Comparison of ENCODE assay signal across 8 mouse cellular contexts in the genomic region with DNA sequence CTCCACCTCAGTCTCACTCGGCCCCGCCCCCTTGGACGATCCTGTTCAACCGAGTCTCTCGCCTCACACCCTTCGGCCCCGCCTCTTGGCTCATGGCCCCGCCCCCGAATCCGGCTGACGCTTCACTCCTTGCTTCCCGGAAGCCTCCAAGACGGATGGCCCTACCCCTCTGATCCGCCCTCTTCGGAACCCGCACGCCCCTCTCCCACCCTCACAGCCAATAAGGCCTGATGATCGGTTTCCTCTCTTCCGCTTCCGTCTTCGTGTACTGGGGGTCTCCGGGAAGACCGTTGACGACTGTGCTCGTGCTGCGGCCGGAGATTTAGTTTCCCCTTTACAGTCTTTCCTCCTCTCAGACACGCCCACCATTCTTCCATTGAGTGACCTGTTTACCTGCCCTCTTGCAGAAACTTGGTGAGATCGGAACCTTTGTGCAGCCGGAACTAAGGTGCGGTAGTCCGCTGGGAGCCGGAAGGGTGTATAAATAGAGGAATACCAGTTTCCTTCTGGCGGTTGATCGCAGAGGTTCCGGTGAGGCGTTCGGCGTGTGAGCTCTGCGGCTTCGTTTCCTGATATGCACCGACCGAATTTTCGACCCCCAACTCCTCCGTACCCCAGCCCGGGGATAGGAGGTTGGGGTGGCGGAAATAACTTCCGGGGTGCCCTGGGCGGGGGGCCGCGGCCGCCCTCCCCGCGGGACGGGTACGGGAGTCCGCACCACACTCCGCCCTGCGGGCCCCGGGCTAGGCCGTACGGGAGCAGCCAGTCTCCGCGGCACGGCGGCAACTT. TPM values are rescaled to one million over a fixed set of nuclear protein-coding genes. Genes with fewer than 3 reads are reported as not detected.
DNase-seq lines count a peak whose midpoint lies in the region; ATAC-seq lines count a peak whose summit lies in the region.

TSS of gene Mplkip (plus strand) at position 282 of the 789 bp plus-strand sequence.
TSS of gene Sugct (minus strand) at position 643 of the 789 bp plus-strand sequence.

- peak; percentile 97 for ATAC-seq in heart, embryonic 13.5 days (ENCODE audit: extremely low read depth, insufficient number of reproducible peaks, low FRiP score, low TSS enrichment)
- peak; percentile 97 for ATAC-seq in liver, embryonic 12.5 days
- peak; percentile 97 for ATAC-seq in stomach, embryonic 15.5 days (ENCODE audit: insufficient read depth, low FRiP score, low read depth)

- 1% methylated on average over 63 of the region's 66 CpGs for WGBS in heart, embryonic 13.5 days
- under 1% methylated on average over 66 of the region's 66 CpGs for WGBS in liver, embryonic 12.5 days (ENCODE audit: insufficient replicate concordance)
- WGBS in stomach, embryonic 15.5 days, result under 1% methylated on average over 66 of the region's 66 CpGs

- H3K4me2 ChIP-seq in heart, embryonic 13.5 days, result peak within 1 kb of the TSS; percentile 83
- peak within 1 kb of the TSS; percentile 88 for H3K4me2 ChIP-seq in liver, embryonic 12.5 days
- peak within 1 kb of the TSS; percentile 62 for H3K4me2 ChIP-seq in stomach, embryonic 15.5 days

- H3K9ac ChIP-seq in heart, embryonic 13.5 days, result peak within 1 kb of the TSS; percentile 96
- H3K9ac ChIP-seq in liver, embryonic 12.5 days, result peak within 1 kb of the TSS; percentile 95
- peak within 1 kb of the TSS; percentile 91 for H3K9ac ChIP-seq in stomach, embryonic 15.5 days

- no peaks in the 10 kb centered on the region for H3K36me3 ChIP-seq in heart, embryonic 13.5 days
- H3K36me3 ChIP-seq in liver, embryonic 12.5 days, result peaks cover 4% of the 10 kb centered on the region; the same call in 1 of the 2 replicates
- H3K36me3 ChIP-seq in stomach, embryonic 15.5 days, result no peaks in the 10 kb centered on the region

- H3K9me3 ChIP-seq in heart, embryonic 13.5 days, result no peaks in the 10 kb centered on the region
- no peaks in the 10 kb centered on the region for H3K9me3 ChIP-seq in liver, embryonic 12.5 days (replicated peaks)
- H3K9me3 ChIP-seq in stomach, embryonic 15.5 days, result no peaks in the 10 kb centered on the region

- H3K4me1 ChIP-seq in brown adipose tissue, adult 24 weeks (ENCODE audit: control insufficient read depth, insufficient read depth, insufficient read length, low read length), result no peaks in the 10 kb centered on the region
- peaks cover 15% of the 10 kb centered on the region for H3K4me1 ChIP-seq in heart, embryonic 13.5 days
- H3K4me1 ChIP-seq in liver, embryonic 12.5 days, result peaks cover 18% of the 10 kb centered on the region
- H3K4me1 ChIP-seq in stomach, embryonic 15.5 days, result peaks cover 3% of the 10 kb centered on the region; the same call in 1 of the 2 replicates

- H3K27me3 ChIP-seq in heart, embryonic 13.5 days (replicated peaks), result no peaks in the 10 kb centered on the region
- H3K27me3 ChIP-seq in liver, embryonic 12.5 days (replicated peaks), result no peaks in the 10 kb centered on the region
- H3K27me3 ChIP-seq in stomach, embryonic 15.5 days (replicated peaks), result no peaks in the 10 kb centered on the region

- DNase-seq in CD4-positive, CD25-positive, alpha-beta regulatory T cell, adult 2 months (ENCODE audit: low read depth, low spot score), result peak; percentile 100
- peak; percentile 81 for DNase-seq in fat pad, adult 2 months (ENCODE audit: extremely low read depth, low read depth, low spot score)
- DNase-seq in kidney, postnatal 10 days, result peak; percentile 100
- peak; percentile 100 for DNase-seq in natural killer cell, adult 2 months (ENCODE audit: low spot score in 2 of 2)

- peak within 1 kb of the TSS; percentile 99 for H3K27ac ChIP-seq in brown adipose tissue, adult 24 weeks (replicated peaks; ENCODE audit: low read depth, low read length)
- peak within 1 kb of the TSS; percentile 94 for H3K27ac ChIP-seq in heart, embryonic 13.5 days (replicated peaks)
- peak within 1 kb of the TSS; percentile 91 for H3K27ac ChIP-seq in liver, embryonic 12.5 days
- H3K27ac ChIP-seq in stomach, embryonic 15.5 days, result peak within 1 kb of the TSS; percentile 92

- peak within 1 kb of the TSS; percentile 92 for H3K4me3 ChIP-seq in brown adipose tissue, adult 24 weeks (ENCODE audit: insufficient read depth, low read depth, low read length)
- H3K4me3 ChIP-seq in heart, embryonic 13.5 days, result peak within 1 kb of the TSS; percentile 89
- peak within 1 kb of the TSS; percentile 88 for H3K4me3 ChIP-seq in liver, embryonic 12.5 days
- peak within 1 kb of the TSS; percentile 85 for H3K4me3 ChIP-seq in stomach, embryonic 15.5 days (replicated peaks)

RNA-seq across cellular contexts. Expression of gene Mplkip, which starts in this region (rescaled TPM):
- 22.1 and 23.3 TPM in 2 replicates for polyA plus RNA-seq in brown adipose tissue, adult 24 weeks (2012; ENCODE audit: insufficient read depth, insufficient read length, missing spikeins)
- 26.9 and 30.2 TPM in 2 replicates for polyA plus RNA-seq in heart, embryonic 13.5 days (2015; fragmentation: Nextera tagmentation; extraction: Ambion mirVana)
- 42.8 and 43.9 TPM in 2 replicates for polyA plus RNA-seq in liver, embryonic 12.5 days (2016; fragmentation: Nextera tagmentation; extraction: Ambion mirVana)
- polyA plus RNA-seq in stomach, embryonic 15.5 days (2015; fragmentation: Nextera tagmentation; extraction: Ambion mirVana), result 49.7 and 52.2 TPM in 2 replicates

RNA-seq across cellular contexts. Expression of gene Sugct, which starts in this region (rescaled TPM):
- 21.6 and 51.9 TPM in 2 replicates for polyA plus RNA-seq in brown adipose tissue, adult 24 weeks (2012; ENCODE audit: insufficient read depth, insufficient read length, missing spikeins)
- 5.1 TPM in 2 replicates for polyA plus RNA-seq in heart, embryonic 13.5 days (2015; fragmentation: Nextera tagmentation; extraction: Ambion mirVana)
- 3.1 and 3.3 TPM in 2 replicates for polyA plus RNA-seq in liver, embryonic 12.5 days (2016; fragmentation: Nextera tagmentation; extraction: Ambion mirVana)
- 5.5 and 7.1 TPM in 2 replicates for polyA plus RNA-seq in stomach, embryonic 15.5 days (2015; fragmentation: Nextera tagmentation; extraction: Ambion mirVana)

Comparison
In these comparisons a context has a peak if more than half of its experiments do, and no peak if none do; other contexts are left out.
1. Peak in every context shown above with its lines: DNase-seq, ATAC-seq, H3K4me3 ChIP-seq and H3K27ac ChIP-seq.